Mouse (Mus musculus) heart, adult 18-20 months (tissue): ENCODE results near the gene Zc3h15. TPM values are rescaled to one million over a fixed set of nuclear protein-coding genes. Genes with fewer than 3 reads are reported as not detected.
"Not testable (repeated sequence)": the region's sequence is repeated elsewhere in the genome, so short reads cannot be mapped to it uniquely, and the experiment has no call there.

ENCODE experiments used
- DNase-seq, 2 experiments: peaks; one replicate each; pipeline ENCODE4 v3.0.0; 2021 to 2022; ENCODE audit warnings: mixed read lengths in 1 of 2
- long read RNA-seq, 2 experiments: library from polyadenylated mRNA; stranded (forward); transcript quantifications; one replicate each; pipeline ENCODE4 v2.0.0; 2021
- total RNA-seq, 2 experiments: library from RNA; stranded (reverse); gene quantifications; 2 replicates each; pipeline ENCODE4 v1.2.3; 2021

Zc3h15 gene
- total RNA-seq, result 10 to 100 TPM; 56.8 to 60.7 TPM
- long read RNA-seq, experiment 1, transcript Zc3h15-201 (10 exons, 2,111 nt), result major isoform, 46 of 53 reads
- long read RNA-seq, experiment 1, partial matches to known transcripts, result 5 of 53 reads
- long read RNA-seq, experiment 1, other reads (novel, unspliced or antisense), result 1 of 53 reads
- long read RNA-seq, experiment 2, transcript Zc3h15-201 (10 exons, 2,111 nt), result major isoform, 19 of 20 reads
- long read RNA-seq, experiment 2, partial matches to known transcripts, result 1 of 20 reads
- long read RNA-seq, experiment 2, other reads (novel, unspliced or antisense), result 0 of 20 reads

DNA sequence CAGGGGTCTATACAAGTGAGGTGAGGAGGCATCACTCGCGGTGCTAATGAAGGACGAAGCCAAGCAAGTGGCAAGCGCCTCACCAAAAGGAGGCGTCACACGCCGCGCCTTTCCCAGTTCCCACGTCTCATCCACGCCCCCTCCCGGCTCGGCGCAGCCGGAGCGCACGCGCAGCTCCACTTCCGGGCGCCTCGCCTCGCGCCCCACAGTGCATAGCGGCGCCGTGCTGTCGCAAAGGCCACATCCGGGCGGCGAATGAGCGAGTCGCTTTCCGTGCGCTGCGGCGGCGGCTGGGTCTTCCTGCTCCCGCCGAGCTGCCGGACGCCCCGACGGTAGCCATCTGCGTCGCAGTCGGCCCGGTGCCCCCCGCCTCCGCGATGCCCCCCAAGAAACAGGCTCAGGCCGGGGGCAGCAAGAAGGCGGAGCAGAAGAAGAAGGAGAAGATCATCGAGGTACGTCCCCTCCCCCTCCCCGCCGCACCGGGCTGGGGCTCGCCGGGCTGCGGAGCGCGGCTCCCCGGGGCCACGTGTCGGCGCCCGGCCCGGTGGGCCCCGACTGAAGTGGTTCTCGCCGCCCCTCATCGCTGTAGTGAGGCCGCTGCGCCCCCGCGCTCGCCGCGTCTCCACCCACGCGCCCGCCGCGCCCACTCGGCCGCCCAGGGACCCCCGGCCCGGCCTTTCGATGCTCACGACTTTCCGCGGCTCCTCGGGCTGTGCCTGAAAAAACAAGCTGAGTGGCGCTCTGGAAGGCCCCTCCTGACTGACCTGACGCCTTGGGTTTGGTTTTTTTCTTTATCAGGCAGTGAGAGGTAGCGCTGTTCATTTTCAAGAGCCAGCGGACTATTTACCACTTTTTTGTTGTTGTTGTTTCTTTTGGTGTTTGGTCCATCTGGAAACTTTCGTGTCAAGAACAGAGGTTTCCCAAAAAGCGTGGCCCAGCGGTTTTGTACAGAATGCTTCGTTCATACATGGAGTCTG, at the start of gene Zc3h15:
Zc3h15 (plus strand) TSS at position 160 of the 977 bp plus-strand sequence.
- peak; percentile 95 for DNase-seq

DNA sequence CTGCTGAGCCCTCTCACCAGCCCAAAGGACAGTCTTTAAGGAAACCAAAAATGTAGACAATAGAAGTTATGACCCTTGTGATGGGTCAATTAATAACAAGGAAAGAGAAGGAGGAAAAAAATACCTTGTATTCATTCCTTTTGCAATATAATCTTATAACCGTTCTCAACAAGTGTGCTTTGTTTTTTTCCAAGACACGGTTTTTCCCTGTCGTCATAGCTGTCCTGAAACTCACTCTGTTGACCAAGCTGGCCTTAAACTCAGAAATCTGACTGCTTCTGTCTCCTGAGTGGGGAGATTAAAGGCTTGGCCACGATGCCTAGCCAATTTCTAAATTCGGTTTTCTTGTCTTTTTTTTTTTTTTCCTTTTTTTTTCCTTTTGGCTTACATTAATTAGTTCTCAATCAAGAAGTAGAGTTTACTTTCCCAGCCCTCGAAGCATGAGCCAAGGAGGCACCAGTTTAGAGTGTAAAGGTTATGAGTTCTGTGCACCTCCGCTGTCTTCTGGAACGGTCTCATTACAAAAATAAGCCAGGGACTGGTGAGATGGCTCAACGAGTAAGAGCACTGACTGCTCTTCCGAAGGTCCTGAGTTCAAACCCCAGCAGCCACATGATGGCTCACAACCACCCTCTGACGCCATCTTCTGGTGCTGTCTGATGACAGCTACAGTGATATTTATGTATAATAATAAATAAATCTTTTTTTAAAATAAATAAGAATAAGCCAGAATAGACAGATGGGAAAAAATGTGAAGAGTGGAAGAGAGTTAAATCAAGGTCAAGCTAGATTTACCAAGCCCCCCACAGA, 23.5 kb upstream of the Zc3h15 start:
- no peak for DNase-seq

DNA sequence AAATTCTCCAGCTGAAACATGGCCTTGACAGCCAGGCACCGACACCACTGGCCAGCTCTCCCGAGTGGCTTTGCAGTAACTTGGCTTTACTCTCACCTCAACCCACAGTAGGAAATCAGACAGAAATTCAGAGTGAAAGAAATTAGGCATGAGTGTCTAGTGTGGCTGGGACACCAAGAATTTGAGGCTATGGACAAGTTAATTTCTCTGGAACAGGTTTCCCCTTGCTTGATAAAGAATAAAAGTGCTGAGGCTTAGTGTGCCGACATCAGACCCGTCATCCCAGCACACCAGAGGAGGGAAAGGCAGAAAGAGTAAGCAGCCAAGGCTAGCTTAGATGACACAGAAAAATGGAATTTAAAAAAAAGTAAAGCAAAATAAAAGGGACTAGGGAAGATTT, 22.7 kb upstream of the Zc3h15 start:
- DNase-seq, result peak; percentile 19 to 20

DNA sequence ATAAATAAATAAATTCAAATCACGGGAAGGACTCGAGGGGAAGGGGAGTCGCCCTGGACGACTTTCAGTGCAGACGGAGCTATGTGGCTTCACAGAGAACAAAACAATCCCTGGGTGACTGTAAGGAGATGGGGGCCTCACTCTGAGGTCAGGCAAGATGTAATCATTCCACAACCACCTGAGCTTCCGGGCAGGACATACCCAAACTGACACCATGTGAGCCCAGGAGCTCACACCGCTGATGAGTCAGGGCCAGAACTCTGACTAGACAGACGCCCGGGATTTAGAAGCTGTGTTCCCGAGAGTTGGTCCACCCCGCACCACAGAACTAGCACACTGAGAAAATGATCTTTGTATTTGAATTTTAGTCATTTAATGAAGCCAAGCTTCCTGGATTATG, 21.4 kb upstream of the Zc3h15 start:
- DNase-seq, result no peak

DNA sequence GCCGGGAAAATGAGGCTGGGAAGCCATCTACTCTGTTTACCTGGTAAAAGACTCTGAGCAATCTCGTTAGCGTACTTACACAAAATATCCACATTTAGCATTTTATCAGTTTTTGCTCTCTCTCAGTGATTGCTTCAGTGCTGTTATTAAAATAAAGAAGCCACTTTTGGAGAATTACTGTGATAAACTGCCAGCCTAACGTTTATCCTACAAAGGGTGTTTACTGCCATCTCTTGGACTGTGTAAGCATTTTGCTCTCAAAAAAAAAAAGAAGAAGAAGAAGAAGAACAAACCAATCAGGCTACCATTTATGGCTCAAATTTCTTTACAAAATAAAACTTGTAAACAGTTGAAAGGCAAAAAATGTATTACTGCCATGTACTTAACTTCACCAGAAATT, 20.2 kb upstream of the Zc3h15 start:
- DNase-seq, result no peak

DNA sequence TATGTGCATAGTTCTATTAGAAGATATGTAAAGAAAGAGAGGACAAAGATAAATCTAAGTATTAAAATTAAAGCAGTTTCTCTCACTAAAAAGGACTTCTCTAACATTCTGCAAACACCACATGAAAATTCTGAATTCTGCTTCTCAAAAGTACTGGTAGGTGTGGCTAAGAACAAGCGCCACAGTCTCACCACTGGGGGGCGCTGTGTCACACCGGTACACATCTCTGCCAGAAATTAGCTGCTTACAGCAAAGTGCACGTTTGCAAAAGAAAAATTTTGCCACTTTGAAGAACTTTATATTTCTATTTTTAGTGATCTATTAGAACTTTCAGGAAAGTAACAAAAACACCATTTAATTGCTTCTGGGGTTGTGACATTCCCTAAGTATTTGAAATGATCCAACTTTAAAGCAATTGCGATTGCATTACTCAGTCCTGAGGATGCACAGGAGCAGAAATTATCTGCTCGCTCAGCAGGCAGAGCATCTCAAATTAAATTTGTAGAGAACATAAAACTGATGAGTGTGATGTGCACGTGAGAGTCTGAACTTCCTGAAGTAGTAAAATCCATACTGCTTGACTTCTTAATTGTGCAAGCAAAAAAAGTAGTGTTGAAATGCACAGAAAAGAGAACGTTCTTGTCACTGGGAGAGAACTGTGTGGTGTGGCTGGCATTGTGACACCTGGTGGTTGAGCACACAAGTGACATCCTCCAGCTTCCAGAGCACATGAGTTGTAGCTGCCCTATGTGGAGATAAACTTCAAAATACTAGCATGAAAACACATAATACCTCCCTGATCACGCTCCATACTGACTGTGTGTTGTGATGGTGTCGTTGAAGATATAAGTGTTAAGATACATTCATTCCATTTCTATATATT, 18.8 kb upstream of the Zc3h15 start:
- DNase-seq, result peak; percentile 59 to 84

DNA sequence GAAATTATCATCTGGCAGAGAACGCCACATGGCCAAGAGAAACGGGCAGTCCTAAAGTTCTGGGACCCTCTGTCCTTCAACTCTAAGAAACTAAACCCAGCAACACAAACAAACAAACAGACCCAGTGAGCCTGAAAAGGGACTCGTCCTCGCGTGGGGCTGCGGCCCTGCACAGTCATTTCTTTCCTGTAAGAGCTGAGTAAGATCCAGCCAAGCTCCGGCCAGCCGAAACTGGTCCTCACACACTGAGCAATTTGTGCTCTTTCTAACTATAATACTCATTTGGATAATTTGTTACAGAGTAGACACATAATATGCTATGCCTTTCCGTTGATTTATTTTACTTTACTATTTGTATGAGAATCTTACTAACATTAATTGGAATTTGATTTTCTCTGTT, 17.4 kb upstream of the Zc3h15 start:
- no peak for DNase-seq

DNA sequence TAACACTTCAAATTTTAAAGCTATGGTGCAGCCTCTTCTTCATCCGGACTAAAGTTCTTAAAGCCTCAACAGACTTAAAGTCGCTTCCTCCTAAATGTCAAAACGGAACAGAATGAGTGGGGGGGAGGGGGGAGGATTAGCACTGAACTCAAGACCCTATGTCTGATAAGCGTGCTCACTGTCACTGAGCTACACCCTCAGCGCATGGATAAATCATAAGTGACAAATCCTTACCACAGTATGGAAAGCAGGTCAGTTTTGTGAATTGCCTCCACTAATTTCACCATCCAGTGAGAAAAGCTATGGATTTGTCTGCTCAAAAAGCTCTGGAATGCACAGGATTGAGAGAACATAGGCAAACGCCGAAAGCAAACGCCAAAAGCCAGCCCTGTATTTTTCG, 16.7 kb upstream of the Zc3h15 start:
- DNase-seq, result no peak

DNA sequence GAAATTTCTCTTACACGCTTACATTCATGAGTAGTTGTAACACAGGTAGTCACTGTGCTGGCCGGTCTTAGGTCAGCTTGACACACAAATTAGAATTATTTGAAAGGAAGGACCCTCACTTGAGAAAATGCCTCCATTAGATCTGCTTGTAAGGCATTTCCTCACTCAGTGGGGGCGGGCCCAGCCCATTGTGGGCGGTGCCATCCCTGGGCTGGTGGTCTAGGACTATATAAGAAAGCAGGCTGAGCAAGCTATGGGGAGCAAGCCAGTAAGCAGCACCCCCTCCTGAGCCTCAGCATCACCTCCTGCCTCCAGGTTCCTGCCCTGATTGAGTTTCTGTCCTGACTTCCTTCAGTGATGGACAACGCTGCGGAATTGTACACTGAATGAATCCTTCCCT, 16.3 kb upstream of the Zc3h15 start:
- no peak for DNase-seq

DNA sequence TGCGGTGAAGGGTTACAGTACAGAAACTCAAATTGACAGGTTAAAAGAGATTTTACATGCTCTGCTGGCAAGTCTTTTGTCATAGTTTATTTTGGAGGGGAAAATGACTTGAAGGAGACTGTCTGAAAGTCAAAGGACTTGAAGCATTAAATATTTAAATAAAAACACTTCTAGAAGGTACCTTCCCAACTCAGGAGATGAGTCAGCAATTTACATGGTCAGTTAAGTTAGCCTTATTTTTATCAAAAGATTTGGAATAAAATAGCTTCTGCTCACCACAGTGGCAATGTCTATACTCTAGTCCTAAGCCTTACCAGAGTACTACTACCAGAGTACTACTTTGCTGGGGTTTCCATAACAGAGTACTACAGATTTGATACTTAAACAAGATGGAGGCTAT, 2.2 kb upstream of the Zc3h15 start:
- no peak for DNase-seq

DNA sequence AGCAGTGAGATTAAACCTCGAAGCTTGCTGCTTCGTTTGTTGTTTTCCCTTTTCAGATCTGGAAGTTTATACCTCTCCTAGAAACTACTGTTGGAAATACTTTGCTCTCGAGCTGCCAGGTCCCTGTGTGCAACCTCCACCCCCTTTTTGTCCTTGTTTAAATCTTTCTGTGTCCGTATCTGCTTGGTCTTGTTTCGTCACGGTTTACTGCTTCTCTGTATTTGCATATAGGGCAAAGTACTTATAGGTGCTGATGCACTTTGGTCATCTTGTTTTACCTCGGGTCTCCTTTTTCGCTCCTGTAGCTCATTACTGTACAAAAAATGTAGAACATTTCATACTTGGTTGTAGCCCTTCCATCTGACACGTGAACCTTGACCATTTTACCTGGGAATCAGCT, 4.7 kb downstream of the Zc3h15 start:
- DNase-seq, result no peak

DNA sequence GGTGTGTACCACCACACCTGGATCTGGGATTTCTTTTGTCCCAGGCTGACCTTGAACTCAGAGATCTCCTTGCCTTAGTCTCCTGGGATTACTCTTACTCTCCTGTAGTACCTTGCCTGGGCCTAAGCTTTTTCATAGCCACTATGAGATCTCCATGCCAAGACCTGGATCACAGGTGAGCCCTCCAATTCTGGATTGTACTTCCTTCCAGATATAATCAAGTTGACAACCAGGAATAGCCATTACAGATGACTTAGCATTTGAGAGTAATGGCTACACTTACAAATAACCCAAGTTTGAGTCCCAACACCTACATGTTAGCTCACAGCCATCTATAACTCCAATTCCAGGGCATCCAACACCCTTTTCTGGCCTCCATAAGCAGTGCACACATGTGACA, 8.4 kb downstream of the Zc3h15 start:
- DNase-seq, result no peak

DNA sequence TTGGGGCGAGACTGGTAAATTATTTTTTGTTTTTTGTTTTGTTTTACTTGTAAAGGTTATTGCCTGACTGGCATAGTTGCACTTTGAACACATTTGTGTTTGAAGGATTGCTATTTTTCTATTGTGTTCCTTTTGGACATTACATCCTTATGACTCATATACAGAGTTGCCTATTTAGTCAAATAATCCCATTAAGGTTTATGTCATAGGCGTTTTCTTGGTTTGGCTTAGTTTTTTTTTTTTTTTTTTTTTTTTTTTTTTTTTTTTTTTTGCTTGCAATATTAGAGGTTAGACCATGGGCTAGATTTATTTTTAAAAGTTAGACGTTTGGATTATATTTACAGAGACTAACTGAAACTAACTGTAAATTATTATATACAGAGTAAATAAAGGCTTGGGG, 15.0 kb downstream of the Zc3h15 start:
- DNase-seq, result no peak

DNA sequence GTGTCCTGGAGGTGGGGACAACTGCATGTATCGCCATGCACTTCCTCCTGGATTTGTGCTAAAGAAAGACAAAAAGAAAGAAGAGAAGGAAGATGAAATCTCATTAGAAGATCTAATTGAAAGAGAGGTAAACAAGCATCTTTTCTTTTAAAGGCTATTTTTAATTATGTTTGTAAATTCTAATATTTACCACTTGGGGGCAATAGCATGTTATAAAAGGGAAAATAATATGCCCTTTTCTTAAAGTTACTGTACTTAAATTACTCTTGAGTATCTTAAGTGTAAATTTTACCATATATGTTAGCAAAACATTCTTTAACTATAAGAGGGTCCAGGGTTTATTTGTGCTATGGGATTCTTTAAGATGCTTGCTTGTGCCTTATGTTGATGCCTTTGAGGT, 15.9 kb downstream of the Zc3h15 start:
- DNase-seq, result no peak

DNA sequence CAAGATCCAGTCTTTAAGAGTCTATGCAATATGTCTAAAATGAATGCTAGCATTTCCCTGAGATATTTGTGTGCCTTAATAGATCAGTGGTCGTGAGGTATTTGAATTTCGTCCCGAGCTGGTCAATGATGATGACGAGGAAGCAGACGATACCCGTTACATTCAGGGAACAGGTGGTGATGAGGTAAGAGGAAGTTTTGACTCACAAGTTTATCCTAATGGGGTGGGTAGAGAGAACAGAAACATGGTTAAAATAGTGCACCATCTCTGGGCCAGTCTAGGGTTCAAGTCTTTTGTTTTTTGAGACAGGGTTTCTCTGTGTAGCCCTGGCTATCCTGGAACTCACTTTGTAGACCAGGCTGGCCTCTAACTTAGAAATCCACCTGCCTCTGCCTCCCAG, 17.1 kb downstream of the Zc3h15 start:
- DNase-seq, result no peak

DNA sequence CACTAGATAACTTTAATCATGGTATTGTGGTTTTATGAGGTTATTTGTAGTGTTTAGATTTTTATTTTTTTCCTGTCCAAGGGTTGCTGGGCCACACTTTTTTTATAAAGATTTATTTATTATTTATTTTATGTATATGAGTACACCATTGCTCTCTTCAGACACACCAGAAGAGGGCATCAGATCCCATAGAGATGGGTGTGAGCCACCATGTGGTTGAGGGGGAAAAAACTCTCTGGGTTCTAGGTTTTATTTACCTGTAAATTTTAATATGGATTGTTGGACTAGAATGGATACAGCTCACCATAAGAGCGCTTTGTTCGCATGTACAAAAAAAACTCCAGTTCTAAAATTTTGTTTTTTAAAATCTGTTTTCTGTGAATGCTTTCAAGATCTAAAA, 20.8 kb downstream of the Zc3h15 start:
- DNase-seq, result not testable (repeated sequence)

DNA sequence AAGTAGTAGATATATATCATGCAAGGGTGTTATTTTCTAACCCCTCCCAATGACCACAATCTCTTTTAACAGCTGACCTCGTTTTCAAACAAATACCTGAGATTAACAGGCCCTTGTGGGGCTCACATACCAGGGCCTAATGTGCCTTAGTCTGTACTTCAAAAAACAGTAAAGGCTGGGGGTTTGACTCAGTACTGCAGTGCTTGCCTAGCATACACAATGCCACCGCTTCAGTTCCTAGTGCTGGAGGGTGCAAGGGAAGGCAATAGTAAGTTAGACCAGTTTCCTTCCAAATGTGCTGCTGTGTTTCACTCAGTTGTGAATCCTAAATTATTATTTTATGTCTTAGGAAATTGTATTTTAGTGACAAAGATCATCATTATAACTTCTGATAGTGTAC, 23.2 kb downstream of the Zc3h15 start:
- DNase-seq, result no peak

DNA sequence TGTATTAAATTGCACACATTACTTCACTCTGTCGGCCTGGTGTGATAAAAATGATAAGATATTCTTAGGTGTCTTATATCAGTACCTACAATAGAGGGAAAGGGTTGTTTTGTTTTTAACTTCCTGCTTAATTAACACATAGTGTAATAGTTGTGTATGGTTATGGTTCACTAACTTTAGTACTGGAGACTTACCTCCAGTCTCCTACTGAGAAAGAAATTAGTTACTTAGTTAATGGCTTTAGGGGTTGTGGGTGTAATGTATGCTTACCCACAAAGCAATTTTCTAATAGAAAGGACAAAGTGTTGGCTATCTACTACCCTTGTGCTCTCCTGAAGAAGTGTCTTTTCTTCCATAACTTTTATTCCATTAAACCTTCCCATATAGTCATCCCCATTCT, 23.8 kb downstream of the Zc3h15 start:
- DNase-seq, result no peak

DNA sequence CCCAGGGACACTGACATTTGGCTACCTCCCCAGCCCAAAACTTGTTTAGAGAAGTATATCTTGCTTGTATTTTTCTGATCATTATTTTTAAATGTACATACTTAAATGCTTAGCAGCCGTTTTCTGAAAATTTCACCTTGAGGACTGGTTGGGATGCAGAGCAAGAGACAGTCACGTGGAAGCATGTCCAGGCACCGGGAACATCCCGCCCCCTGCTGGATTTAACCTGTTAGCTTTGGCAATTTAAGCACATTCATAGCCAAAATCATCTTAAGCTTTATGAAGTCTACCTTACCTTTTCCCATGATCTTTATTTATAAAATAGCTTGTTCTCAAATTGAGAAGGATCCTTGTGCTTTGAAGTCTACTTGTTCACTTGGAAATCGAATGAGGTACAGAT, 25.8 kb downstream of the Zc3h15 start:
- no peak for DNase-seq

DNA sequence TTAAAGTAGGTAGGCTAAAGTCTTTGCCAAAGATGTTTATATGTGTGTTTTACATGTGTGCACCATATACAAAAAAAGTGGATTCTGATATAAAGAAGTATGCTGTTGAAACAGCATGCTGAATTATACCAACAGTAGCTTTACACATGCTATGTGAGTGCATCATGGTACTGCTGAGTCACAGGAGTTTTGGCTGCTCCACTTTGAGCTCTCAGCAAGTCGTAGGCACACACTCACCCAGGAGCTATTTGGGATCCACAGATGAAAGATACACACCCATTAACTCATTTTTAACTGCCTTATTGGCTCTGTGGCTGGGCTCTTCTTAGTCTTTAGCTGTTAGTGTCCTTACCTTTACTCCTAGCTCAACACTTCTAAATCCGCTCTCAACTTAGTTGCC, 27.6 kb downstream of the Zc3h15 start:
- no peak for DNase-seq

DNA sequence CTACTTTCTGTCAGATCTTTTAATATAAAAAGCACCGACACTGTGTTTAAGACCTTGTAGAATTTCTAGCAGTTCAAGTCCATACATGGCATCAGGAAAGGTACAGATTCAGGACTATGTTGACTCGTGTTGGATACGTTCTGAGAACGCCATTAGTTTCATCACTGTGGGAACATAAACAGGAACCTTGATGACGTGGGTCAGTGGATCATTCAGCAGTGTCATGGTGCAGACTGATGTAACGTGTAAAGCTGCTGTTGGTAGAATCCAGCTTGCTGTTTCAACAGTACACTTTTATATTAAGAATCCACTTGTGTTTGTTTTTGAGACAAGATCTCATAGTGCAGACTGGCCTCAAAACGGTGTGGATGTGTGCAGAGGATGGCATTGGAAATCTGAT, 28.8 kb downstream of the Zc3h15 start:
- DNase-seq, result no peak

DNA sequence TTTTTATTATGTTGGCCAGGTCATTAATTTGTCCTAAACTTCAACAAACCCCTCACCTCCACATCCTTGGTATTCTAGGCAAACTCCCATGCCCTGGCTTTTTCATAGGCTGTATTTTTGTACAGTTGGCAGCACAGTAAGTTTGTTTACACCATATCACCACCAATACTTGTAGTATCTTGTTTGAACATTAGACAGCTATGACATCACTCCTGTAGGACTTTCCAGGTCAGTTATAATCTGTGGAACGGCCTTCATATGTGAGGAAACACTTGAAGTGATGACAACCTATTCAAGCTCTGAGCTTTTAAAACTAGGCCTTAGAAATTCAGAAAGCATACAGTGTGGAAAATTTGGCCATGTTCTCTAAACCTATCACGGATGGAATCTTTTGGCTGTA, 29.6 kb downstream of the Zc3h15 start:
- no peak for DNase-seq
